Mouse (Mus musculus) hindbrain, embryonic 10.5 days (tissue): ENCODE data around the gene Syt11. TPM values are rescaled to one million over a fixed set of nuclear protein-coding genes. Genes with fewer than 3 reads are reported as not detected.
"Not testable (repeated sequence)": the region's sequence is repeated elsewhere in the genome, so short reads cannot be mapped to it uniquely, and the experiment has no call there.

ENCODE experiments used
- DNase-seq: peaks from one replicate; pipeline ENCODE4 v3.0.0-alpha.2; 2017; ENCODE audit warnings: low spot score
- H3K27ac ChIP-seq: fragments of 300-500 bp; sonication (generic); 2 replicates; pipeline ENCODE4 v1.5.1; 2016; ENCODE audit warnings: mild to moderate bottlenecking, moderate library complexity
- H3K27me3 ChIP-seq: fragments of 300-500 bp; sonication (generic); 2 replicates; pipeline ENCODE4 v1.6.1; 2016; ENCODE audit warnings: mild to moderate bottlenecking; ENCODE audit not compliant: poor library complexity, insufficient read depth, severe bottlenecking
- H3K36me3 ChIP-seq: fragments of 300-500 bp; sonication (generic); 2 replicates; pipeline ENCODE4 v1.6.1; 2016; ENCODE audit warnings: mild to moderate bottlenecking, moderate library complexity
- H3K4me1 ChIP-seq: fragments of 300-500 bp; sonication (generic); replicated peaks from 2 replicates; pipeline ENCODE4 v1.6.1; 2016; ENCODE audit warnings: mild to moderate bottlenecking
- H3K4me3 ChIP-seq: fragments of 300-500 bp; sonication (generic); 2 replicates; pipeline ENCODE4 v1.5.1; 2016; ENCODE audit warnings: mild to moderate bottlenecking, moderate library complexity
- H3K9me3 ChIP-seq: fragments of 300-500 bp; sonication (generic); 2 replicates; pipeline ENCODE4 v1.6.1; 2016; ENCODE audit warnings: mild to moderate bottlenecking, moderate library complexity
- WGBS: fragments of 180-500 bp; shearing (Covaris S2); methylation state at CpG from one replicate; pipeline ENCODE4 v1.1.7; 2016; 5-methylcytosine and 5-hydroxymethylcytosine counted together
- polyA plus RNA-seq: library from polyadenylated mRNA; unstranded; fragments of >200 nt; fragmentation: Nextera tagmentation; extraction: Ambion mirVana; gene quantifications from 2 replicates; pipeline ENCODE4 v1.2.1, GENCODE M21; 2016

Gene Syt11
- 112 and 147 TPM in 2 replicates for polyA plus RNA-seq

GRCm38 (mm10) chr3:88774939-88775841, at the start of gene Syt11:
Syt11 (minus strand) TSS chr3:88775164.
- not testable (repeated sequence) for H3K4me1 ChIP-seq, H3K9me3 ChIP-seq, H3K27me3 ChIP-seq
- H3K4me3 ChIP-seq: peak within 1 kb of the TSS; percentile 55
- peaks cover 15% of the 10 kb centered on the region for H3K36me3 ChIP-seq
- WGBS: 4% methylated on average over 45 of the region's 51 CpGs
- DNase-seq: peak; percentile 53
- H3K27ac ChIP-seq: peak within 1 kb of the TSS; percentile 88

- H3K36me3 ChIP-seq: peaks cover 37% of the 10 kb centered on the region
- H3K4me3 ChIP-seq: no peak overlapping the region
- H3K4me1 ChIP-seq: no peaks in the 10 kb centered on the region
- no peak overlapping the region for H3K27ac ChIP-seq
- no peak for DNase-seq
- no peaks in the 10 kb centered on the region for H3K9me3 ChIP-seq
- 89% methylated on average over 5 of the region's 5 CpGs for WGBS
- no peaks in the 10 kb centered on the region for H3K27me3 ChIP-seq
These were observed 29.1 kb upstream of the Syt11 start for GRCm38 (mm10) chr3:88803910-88804540.

GRCm38 (mm10) chr3:88797507-88797906, 22.5 kb upstream of the Syt11 start:
- WGBS: 93% methylated on average over 6 of the region's 6 CpGs
- H3K4me3 ChIP-seq, H3K27me3 ChIP-seq, DNase-seq, H3K27ac ChIP-seq, H3K4me1 ChIP-seq, H3K9me3 ChIP-seq: not testable (repeated sequence)
- peaks cover 13% of the 10 kb centered on the region for H3K36me3 ChIP-seq

GRCm38 (mm10) chr3:88788033-88788432, 13.1 kb upstream of the Syt11 start:
- not testable (repeated sequence) for H3K9me3 ChIP-seq, H3K27me3 ChIP-seq, H3K27ac ChIP-seq, DNase-seq, H3K4me1 ChIP-seq, H3K4me3 ChIP-seq
- H3K36me3 ChIP-seq: peaks cover 17% of the 10 kb centered on the region
- 97% methylated on average over 3 of the region's 4 CpGs for WGBS

- H3K36me3 ChIP-seq: peaks cover 17% of the 10 kb centered on the region
- no CpG with 5 or more reads among the region's 8 CpGs for whole genome bisulfite sequencing
- not testable (repeated sequence) for H3K4me1 ChIP-seq, H3K27ac ChIP-seq, H3K4me3 ChIP-seq, H3K9me3 ChIP-seq, DNase-seq, H3K27me3 ChIP-seq
These were observed 11.8 kb upstream of the Syt11 start for GRCm38 (mm10) chr3:88786805-88787204.

- not testable (repeated sequence) for H3K9me3 ChIP-seq, H3K27me3 ChIP-seq, H3K4me1 ChIP-seq, H3K27ac ChIP-seq, H3K4me3 ChIP-seq, DNase-seq
- WGBS: 91% methylated on average over 1 of the region's 4 CpGs
- H3K36me3 ChIP-seq: peaks cover 17% of the 10 kb centered on the region
These were observed 11.4 kb upstream of the Syt11 start for GRCm38 (mm10) chr3:88786323-88786722.

GRCm38 (mm10) chr3:88784889-88785288, 9.9 kb upstream of the Syt11 start:
- H3K27me3 ChIP-seq: no peaks in the 10 kb centered on the region
- H3K4me1 ChIP-seq: no peaks in the 10 kb centered on the region
- no peak for DNase-seq
- no peak overlapping the region for H3K4me3 ChIP-seq
- H3K36me3 ChIP-seq: peaks cover 17% of the 10 kb centered on the region
- no peak overlapping the region for H3K27ac ChIP-seq
- WGBS: 93% methylated on average over 5 of the region's 5 CpGs
- H3K9me3 ChIP-seq: no peaks in the 10 kb centered on the region

- H3K27ac ChIP-seq, H3K4me3 ChIP-seq, DNase-seq, H3K27me3 ChIP-seq, H3K4me1 ChIP-seq, H3K36me3 ChIP-seq, H3K9me3 ChIP-seq: not testable (repeated sequence)
- 90% methylated on average over 6 of the region's 6 CpGs for WGBS
These were observed 1.8 kb downstream of the Syt11 start for GRCm38 (mm10) chr3:88773163-88773562.

- peak overlapping the region; percentile 46 for H3K4me3 ChIP-seq
- WGBS: under 1% methylated on average over 19 of the region's 19 CpGs
- peak; percentile 79 for DNase-seq
- not testable (repeated sequence) for H3K27ac ChIP-seq, H3K9me3 ChIP-seq, H3K36me3 ChIP-seq, H3K27me3 ChIP-seq, H3K4me1 ChIP-seq
These were observed 2.6 kb downstream of the Syt11 start for GRCm38 (mm10) chr3:88772399-88772798.

GRCm38 (mm10) chr3:88771941-88772280, 3.1 kb downstream of the Syt11 start:
- not testable (repeated sequence) for H3K4me1 ChIP-seq, DNase-seq, H3K27me3 ChIP-seq, H3K9me3 ChIP-seq, H3K36me3 ChIP-seq
- 1% methylated on average over 3 of the region's 6 CpGs for WGBS
- H3K27ac ChIP-seq: peak overlapping the region; percentile 93
- H3K4me3 ChIP-seq: peak overlapping the region; percentile 58

- H3K4me3 ChIP-seq: peak overlapping the region; percentile 58
- peak; percentile 61 for DNase-seq
- WGBS: 3% methylated on average over 22 of the region's 28 CpGs
- H3K27me3 ChIP-seq, H3K9me3 ChIP-seq, H3K36me3 ChIP-seq, H3K4me1 ChIP-seq: not testable (repeated sequence)
- H3K27ac ChIP-seq: peak overlapping the region; percentile 93
These were observed 3.6 kb downstream of the Syt11 start for GRCm38 (mm10) chr3:88771189-88771940.

- Histone ChIP-seq H3K9me3 (no peaks in the 10 kb centered on the region), H3K4me3 (no peak overlapping the region), H3K27me3 (no peaks in the 10 kb centered on the region), H3K27ac (no peak overlapping the region), H3K36me3 (peaks cover 87% of the 10 kb centered on the region), H3K4me1 (peaks cover 21% of the 10 kb centered on the region)
- WGBS: 63% methylated on average over 6 of the region's 6 CpGs
- DNase-seq: no peak
These were observed 12.5 kb downstream of the Syt11 start for GRCm38 (mm10) chr3:88762401-88762831.

GRCm38 (mm10) chr3:88761619-88762018, 13.3 kb downstream of the Syt11 start:
- H3K4me3 ChIP-seq: no peak overlapping the region
- no peak for DNase-seq
- H3K27me3 ChIP-seq: no peaks in the 10 kb centered on the region
- no peak overlapping the region for H3K27ac ChIP-seq
- 94% methylated on average over 19 of the region's 19 CpGs for WGBS
- H3K9me3 ChIP-seq: no peaks in the 10 kb centered on the region
- peaks cover 93% of the 10 kb centered on the region for H3K36me3 ChIP-seq
- peaks cover 29% of the 10 kb centered on the region for H3K4me1 ChIP-seq
